Mouse (Mus musculus): Measurements from ENCODE around the gene Spsb4.

The Spsb4 gene

GRCm38 (mm10) chr9:96980037-96980997 is 38.3 kb downstream of the Spsb4 start:
- no peak for DNase-seq (ENCODE audit: low read depth, low spot score)

GRCm38 (mm10) chr9:96979417-96980030 is 39.1 kb downstream of the Spsb4 start:
- no peak for DNase-seq (ENCODE audit: low read depth, low spot score)

- no peak for DNase-seq (ENCODE audit: low read depth, low spot score)
These were observed 40.4 kb downstream of the Spsb4 start for GRCm38 (mm10) chr9:96978147-96978782.

- DNase-seq (ENCODE audit: low read depth, low spot score) = no peak
These were observed 41.1 kb downstream of the Spsb4 start for GRCm38 (mm10) chr9:96977287-96978145.

- DNase-seq (ENCODE audit: low read depth, low spot score) = no peak
These were observed 45.6 kb downstream of the Spsb4 start for GRCm38 (mm10) chr9:96973091-96973490.

GRCm38 (mm10) chr9:96971625-96972404 is 46.8 kb downstream of the Spsb4 start:
- no peak for DNase-seq (ENCODE audit: low read depth, low spot score)

- no peak for DNase-seq (ENCODE audit: low read depth, low spot score)
These were observed 51.1 kb downstream of the Spsb4 start for GRCm38 (mm10) chr9:96967516-96967915.

GRCm38 (mm10) chr9:96966465-96966864 is 52.2 kb downstream of the Spsb4 start:
- no peak for DNase-seq (ENCODE audit: low read depth, low spot score)

GRCm38 (mm10) chr9:96963443-96964215 is 55.0 kb downstream of the Spsb4 start:
- DNase-seq (ENCODE audit: low read depth, low spot score) = no peak

GRCm38 (mm10) chr9:96962714-96963113 is 55.9 kb downstream of the Spsb4 start:
- DNase-seq (ENCODE audit: low read depth, low spot score) = no peak

GRCm38 (mm10) chr9:96961986-96962701 is 56.5 kb downstream of the Spsb4 start:
- DNase-seq (ENCODE audit: low read depth, low spot score) = no peak

- DNase-seq (ENCODE audit: low read depth, low spot score) = peak; percentile 78
These were observed 57.6 kb downstream of the Spsb4 start for GRCm38 (mm10) chr9:96961006-96961405.

- peak; percentile 65 for DNase-seq (ENCODE audit: low read depth, low spot score)
These were observed 58.4 kb downstream of the Spsb4 start for GRCm38 (mm10) chr9:96960241-96960640.

GRCm38 (mm10) chr9:96959469-96959868 is 59.2 kb downstream of the Spsb4 start:
- peak; percentile 61 for DNase-seq (ENCODE audit: low read depth, low spot score)

- no peak for DNase-seq (ENCODE audit: low read depth, low spot score)
These were observed 60.5 kb downstream of the Spsb4 start for GRCm38 (mm10) chr9:96958009-96958615.

GRCm38 (mm10) chr9:96957298-96957865 is 61.3 kb downstream of the Spsb4 start:
- peak; percentile 42 for DNase-seq (ENCODE audit: low read depth, low spot score)

GRCm38 (mm10) chr9:96956646-96957297 is 61.9 kb downstream of the Spsb4 start:
- DNase-seq (ENCODE audit: low read depth, low spot score) = no peak
